Mouse (Mus musculus) forebrain, embryonic 15.5 days (tissue): ENCODE data around the gene Prrg2. TPM values are rescaled to one million over a fixed set of nuclear protein-coding genes. Genes with fewer than 3 reads are reported as not detected.

Experiments used
- ATAC-seq: fragments of 200-750 bp; cut with Nextera tagmentation; replicated peaks from 2 replicates; pipeline ENCODE4 v1.8.0; 2017; ENCODE audit warnings: mild to moderate bottlenecking, moderate TSS enrichment, moderate library complexity
- H3K27ac ChIP-seq: fragments of 300-500 bp; sonication (generic); replicated peaks from 2 replicates; pipeline ENCODE4 v1.5.1; 2015; ENCODE audit warnings: mild to moderate bottlenecking, inconsistent platforms
- H3K27me3 ChIP-seq: fragments of 300-500 bp; sonication (generic); 2 replicates; pipeline ENCODE4 v1.6.1; 2015; ENCODE audit warnings: inconsistent platforms
- H3K36me3 ChIP-seq: fragments of 300-500 bp; sonication (generic); 2 replicates; pipeline ENCODE4 v1.6.1; 2015; ENCODE audit warnings: mild to moderate bottlenecking, inconsistent platforms
- H3K4me1 ChIP-seq: fragments of 300-500 bp; sonication (generic); 2 replicates; pipeline ENCODE4 v1.6.1; 2015; ENCODE audit warnings: inconsistent platforms
- H3K4me2 ChIP-seq: fragments of 300-500 bp; sonication (generic); replicated peaks from 2 replicates; pipeline ENCODE4 v1.6.1; 2015; ENCODE audit warnings: mild to moderate bottlenecking, inconsistent platforms
- H3K4me3 ChIP-seq: fragments of 300-500 bp; sonication (generic); 2 replicates; pipeline ENCODE4 v1.5.1; 2015; ENCODE audit warnings: mild to moderate bottlenecking, inconsistent platforms
- H3K9ac ChIP-seq: fragments of 300-500 bp; sonication (generic); replicated peaks from 2 replicates; pipeline ENCODE4 v1.6.1; 2015; ENCODE audit warnings: mild to moderate bottlenecking, inconsistent platforms
- H3K9me3 ChIP-seq: fragments of 300-500 bp; sonication (generic); 2 replicates; pipeline ENCODE4 v1.6.1; 2016; ENCODE audit warnings: inconsistent platforms
- WGBS: fragments of 180-500 bp; shearing (Covaris S2); methylation state at CpG from one replicate; pipeline ENCODE4 v1.1.7; 2015; ENCODE audit warnings: mixed read lengths; 5-methylcytosine and 5-hydroxymethylcytosine counted together
- polyA plus RNA-seq: library from polyadenylated mRNA; unstranded; fragments of >200 nt; fragmentation: Nextera tagmentation; extraction: Ambion mirVana; gene quantifications from 2 replicates; pipeline ENCODE4 v1.2.1, GENCODE M21; 2015

Gene Prrg2
- polyA plus RNA-seq, 1 experiment from 2014 or later = 12.6 TPM

DNA sequence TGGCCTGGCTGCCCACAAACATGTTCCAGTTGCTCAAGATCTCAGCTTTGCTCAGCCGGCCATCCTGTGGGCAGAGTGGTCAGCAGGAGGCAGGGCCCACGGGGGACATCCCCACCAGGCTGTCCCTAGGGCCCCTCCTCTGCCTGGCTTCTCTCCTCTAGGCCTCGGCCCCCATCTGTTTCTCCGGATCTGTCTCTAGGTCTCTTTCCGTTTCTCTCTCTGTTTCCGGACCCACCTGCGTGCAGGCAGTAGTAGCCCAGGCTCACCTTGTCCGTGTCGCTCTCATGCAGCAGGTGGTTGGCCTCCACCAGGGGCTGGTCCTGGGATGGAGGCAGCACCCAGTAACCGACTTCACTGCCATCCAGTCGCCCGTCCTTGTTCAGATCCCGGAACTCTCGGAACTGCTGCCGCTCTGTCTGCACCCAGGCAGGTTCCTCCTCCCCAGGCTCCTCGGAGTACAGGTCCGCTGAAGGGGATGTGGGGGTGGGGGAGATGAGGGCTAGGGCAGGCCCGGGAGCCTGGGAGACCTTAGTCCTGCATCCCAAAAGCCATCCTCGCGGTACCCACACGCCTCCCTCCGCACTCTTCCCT lies 20.9 kb upstream of the Prrg2 start:
- ATAC-seq = no peak
- Histone ChIP-seq H3K4me2 (no peak overlapping the region), H3K9me3 (no peaks in the 10 kb centered on the region), H3K4me1 (peaks cover 2% of the 10 kb centered on the region; the same call in 1 of the 2 replicates), H3K27ac (no peak overlapping the region), H3K9ac (no peak overlapping the region), H3K27me3 (no peaks in the 10 kb centered on the region), H3K36me3 (peaks cover 8% of the 10 kb centered on the region; the same call in 1 of the 2 replicates), H3K4me3 (no peak overlapping the region)
- 82% methylated on average over 22 of the region's 22 CpGs for WGBS

DNA sequence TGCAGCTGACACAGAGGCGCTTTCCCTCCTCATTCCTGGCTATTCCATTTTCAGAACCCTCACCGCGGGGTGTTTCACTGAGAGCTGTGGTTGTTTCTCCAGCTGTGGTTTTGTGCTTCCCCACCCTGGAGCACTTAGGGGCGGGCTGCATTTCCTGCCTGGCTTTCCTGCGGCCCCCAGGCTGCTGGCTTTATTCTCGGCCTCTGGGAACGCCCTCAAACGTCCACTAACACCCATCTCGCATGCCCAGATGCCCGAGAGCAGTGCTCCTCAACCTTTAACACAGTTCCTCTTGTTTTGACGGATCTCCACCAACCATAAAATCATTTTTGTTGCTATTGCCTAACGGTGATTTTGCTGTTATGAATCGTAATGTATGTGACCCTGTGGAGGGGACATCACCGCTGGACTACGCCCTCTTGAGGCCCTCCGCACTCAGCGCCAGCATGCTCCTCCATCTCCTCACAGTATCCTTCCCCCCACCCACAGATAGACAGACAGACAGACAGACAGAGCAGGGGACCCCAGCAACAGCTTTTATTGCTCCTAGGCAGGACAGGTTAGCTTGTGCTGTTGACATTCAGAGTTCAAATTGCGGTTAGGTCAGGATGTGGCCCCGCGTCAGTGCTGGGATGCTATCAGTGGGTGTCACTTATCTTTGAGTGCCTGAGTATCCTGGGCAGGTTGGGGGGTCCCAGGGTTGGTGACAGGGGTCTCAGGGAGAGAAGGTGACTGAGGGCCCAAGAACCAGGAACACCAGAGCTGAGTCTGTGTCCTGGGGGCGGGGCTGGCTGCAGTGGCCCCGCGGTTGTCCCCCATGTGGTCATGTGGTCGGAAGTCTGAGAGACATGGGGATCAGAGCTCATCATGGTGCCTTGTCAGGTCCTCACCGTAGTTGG lies 20.2 kb upstream of the Prrg2 start:
- WGBS = 76% methylated on average over 25 of the region's 25 CpGs
- Histone ChIP-seq H3K36me3 (peaks cover 11% of the 10 kb centered on the region), H3K4me2 (no peak overlapping the region), H3K9me3 (no peaks in the 10 kb centered on the region), H3K4me3 (no peak overlapping the region), H3K27ac (no peak overlapping the region), H3K9ac (no peak overlapping the region), H3K27me3 (no peaks in the 10 kb centered on the region), H3K4me1 (peaks cover 2% of the 10 kb centered on the region; the same call in 1 of the 2 replicates)
- ATAC-seq = no peak

DNA sequence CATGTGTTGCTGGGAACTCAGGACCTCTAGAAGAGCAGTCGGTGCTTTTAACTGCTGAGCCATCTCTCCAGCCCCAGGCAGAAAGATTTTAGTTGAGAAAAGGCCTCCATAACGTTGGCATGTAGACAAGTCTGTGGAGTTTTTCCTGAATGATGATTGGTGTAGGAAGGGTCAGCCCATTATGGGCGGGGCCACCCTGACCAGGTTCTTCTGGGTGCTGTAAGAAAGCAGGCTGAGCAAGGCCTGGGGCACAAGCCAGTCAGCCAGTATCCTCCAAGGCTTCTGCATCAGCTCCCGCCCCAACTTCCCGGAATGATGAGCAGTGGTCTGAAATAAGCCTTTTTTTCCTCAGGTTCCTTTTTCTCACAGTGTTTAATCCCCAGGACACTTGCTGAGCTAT lies 18.5 kb upstream of the Prrg2 start:
- H3K36me3 ChIP-seq = peaks cover 19% of the 10 kb centered on the region
- no peaks in the 10 kb centered on the region for H3K9me3 ChIP-seq
- no peak for ATAC-seq
- H3K4me3 ChIP-seq = no peak overlapping the region
- 42% methylated on average over 5 of the region's 5 CpGs for WGBS
- no peak overlapping the region for H3K27ac ChIP-seq
- no peaks in the 10 kb centered on the region for H3K27me3 ChIP-seq
- no peak overlapping the region for H3K4me2 ChIP-seq
- no peak overlapping the region for H3K9ac ChIP-seq
- H3K4me1 ChIP-seq = peaks cover 2% of the 10 kb centered on the region; the same call in 1 of the 2 replicates

DNA sequence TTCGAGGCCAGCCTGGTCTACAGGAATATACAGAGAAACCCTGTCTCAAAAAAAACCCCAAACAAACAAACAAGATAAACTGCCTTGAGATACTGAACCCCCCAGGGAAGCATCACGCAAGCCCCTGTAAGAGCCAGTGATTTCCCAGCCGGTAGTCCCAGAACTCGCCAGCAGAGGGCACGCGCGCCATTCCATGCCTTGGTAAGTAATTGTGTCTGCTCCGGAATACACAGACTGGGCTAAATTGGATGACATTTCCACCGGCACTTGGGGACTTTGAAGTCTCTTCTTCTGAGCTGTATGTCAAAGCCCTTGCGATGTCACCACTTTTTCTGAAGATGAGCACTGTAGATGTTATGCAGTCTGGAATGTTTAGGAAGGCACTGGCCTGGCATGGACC lies 17.4 kb upstream of the Prrg2 start:
- no peak overlapping the region for H3K4me2 ChIP-seq
- H3K36me3 ChIP-seq = peaks cover 24% of the 10 kb centered on the region
- no peaks in the 10 kb centered on the region for H3K27me3 ChIP-seq
- peaks cover 2% of the 10 kb centered on the region; the same call in 1 of the 2 replicates for H3K4me1 ChIP-seq
- ATAC-seq = peak; percentile 63
- no peaks in the 10 kb centered on the region for H3K9me3 ChIP-seq
- H3K4me3 ChIP-seq = no peak overlapping the region
- WGBS = 1% methylated on average over 10 of the region's 10 CpGs
- no peak overlapping the region; the same call in 1 of the 2 replicates for H3K27ac ChIP-seq
- H3K9ac ChIP-seq = no peak overlapping the region

DNA sequence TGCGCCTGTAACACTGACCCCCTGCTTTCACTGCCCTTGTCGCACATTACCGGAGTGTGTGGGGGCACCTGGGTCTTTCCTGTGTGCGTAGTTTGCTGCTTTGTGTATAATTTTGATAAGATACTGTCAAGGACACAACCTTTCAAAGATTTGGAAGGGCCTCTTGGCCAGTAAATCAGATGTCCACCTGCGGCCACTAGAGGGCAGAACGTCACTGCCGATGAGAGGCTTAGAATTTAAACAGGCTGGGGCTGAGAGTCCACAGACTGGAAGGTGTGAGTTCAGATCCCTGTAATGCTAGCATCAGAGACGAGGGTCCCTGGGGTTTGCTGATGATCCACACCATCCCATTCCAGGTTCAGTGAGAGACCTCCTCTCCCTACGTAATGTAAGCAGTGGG lies 16.0 kb upstream of the Prrg2 start:
- H3K4me2 ChIP-seq = no peak overlapping the region
- no peak overlapping the region for H3K4me3 ChIP-seq
- no peaks in the 10 kb centered on the region for H3K27me3 ChIP-seq
- 41% methylated on average over 9 of the region's 9 CpGs for WGBS
- peaks cover 2% of the 10 kb centered on the region; the same call in 1 of the 2 replicates for H3K4me1 ChIP-seq
- no peaks in the 10 kb centered on the region for H3K9me3 ChIP-seq
- H3K9ac ChIP-seq = no peak overlapping the region
- H3K36me3 ChIP-seq = peaks cover 25% of the 10 kb centered on the region
- H3K27ac ChIP-seq = no peak overlapping the region
- no peak for ATAC-seq

DNA sequence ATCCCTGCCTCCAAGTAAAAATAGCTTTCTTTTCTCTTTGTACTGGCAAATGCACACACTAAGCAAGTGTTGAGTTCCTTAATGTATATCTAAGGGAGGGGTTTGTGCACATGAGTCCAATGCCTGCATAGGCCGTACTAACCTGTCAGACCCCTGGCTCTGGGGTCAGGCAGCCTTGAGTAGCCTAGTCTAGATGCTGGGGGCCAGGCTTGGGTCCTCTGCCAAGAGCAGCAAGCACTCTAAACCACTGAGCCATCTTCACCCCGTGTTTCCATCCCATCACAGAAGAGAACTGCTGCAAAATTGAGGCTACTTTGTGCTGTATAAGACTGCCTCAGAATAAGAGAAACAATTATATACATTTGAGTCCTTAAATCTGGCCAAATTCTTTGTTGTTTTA lies 15.4 kb upstream of the Prrg2 start:
- Histone ChIP-seq H3K27ac (no peak overlapping the region), H3K4me3 (no peak overlapping the region), H3K9me3 (no peaks in the 10 kb centered on the region), H3K4me1 (peaks cover 2% of the 10 kb centered on the region; the same call in 1 of the 2 replicates), H3K9ac (no peak overlapping the region), H3K27me3 (no peaks in the 10 kb centered on the region), H3K4me2 (no peak overlapping the region), H3K36me3 (peaks cover 22% of the 10 kb centered on the region)
- no peak for ATAC-seq
- WGBS = 89% methylated on average over 2 of the region's 2 CpGs

DNA sequence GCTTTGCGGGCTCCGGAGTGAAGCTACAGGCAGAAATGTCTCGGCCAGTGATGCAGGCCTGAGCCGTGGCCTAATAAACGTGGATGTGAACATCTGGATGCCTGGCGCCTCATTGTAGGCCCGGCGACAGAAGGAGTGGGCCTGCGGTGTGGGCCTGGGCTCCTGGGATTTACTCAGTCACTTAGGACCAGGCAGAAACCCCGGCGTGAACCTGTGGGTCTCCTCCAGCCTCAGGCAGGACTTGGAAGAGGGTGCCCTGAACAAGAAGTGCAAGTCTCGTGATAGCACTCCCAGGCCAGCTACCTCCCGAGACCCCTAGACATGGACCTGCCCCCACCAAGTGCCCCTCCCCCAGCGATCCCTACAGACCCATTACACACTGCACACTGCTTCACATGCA lies 14.8 kb upstream of the Prrg2 start:
- Histone ChIP-seq H3K27ac (no peak overlapping the region), H3K9me3 (no peaks in the 10 kb centered on the region), H3K4me2 (no peak overlapping the region), H3K36me3 (peaks cover 22% of the 10 kb centered on the region), H3K4me3 (no peak overlapping the region), H3K9ac (no peak overlapping the region), H3K27me3 (no peaks in the 10 kb centered on the region), H3K4me1 (peaks cover 2% of the 10 kb centered on the region; the same call in 1 of the 2 replicates)
- no peak for ATAC-seq
- WGBS = 91% methylated on average over 14 of the region's 14 CpGs

DNA sequence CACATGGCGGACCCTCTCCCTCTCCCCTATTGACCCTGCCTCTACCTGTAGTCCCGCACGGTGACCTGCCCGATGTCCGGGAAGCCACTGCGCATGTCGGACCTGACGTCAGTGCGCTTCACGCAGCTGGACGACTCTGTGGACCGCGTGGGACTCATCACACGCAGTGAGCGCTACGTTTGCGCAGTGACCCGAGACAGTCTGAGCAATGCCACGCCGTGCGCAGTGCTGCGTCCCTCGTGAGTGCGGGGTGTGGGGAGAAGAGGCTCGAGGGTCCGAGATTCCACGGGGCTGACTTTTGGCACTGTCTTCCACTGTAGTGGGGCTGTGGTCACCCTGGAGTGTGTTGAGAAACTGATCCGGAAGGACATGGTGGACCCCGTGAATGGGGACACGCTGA lies 14.0 kb upstream of the Prrg2 start:
- no peaks in the 10 kb centered on the region for H3K9me3 ChIP-seq
- H3K27ac ChIP-seq = no peak overlapping the region
- H3K9ac ChIP-seq = no peak overlapping the region
- WGBS = 89% methylated on average over 30 of the region's 30 CpGs
- H3K36me3 ChIP-seq = peaks cover 22% of the 10 kb centered on the region
- no peak for ATAC-seq
- no peak overlapping the region for H3K4me2 ChIP-seq
- H3K27me3 ChIP-seq = no peaks in the 10 kb centered on the region
- H3K4me3 ChIP-seq = no peak overlapping the region
- peaks cover 2% of the 10 kb centered on the region; the same call in 1 of the 2 replicates for H3K4me1 ChIP-seq

DNA sequence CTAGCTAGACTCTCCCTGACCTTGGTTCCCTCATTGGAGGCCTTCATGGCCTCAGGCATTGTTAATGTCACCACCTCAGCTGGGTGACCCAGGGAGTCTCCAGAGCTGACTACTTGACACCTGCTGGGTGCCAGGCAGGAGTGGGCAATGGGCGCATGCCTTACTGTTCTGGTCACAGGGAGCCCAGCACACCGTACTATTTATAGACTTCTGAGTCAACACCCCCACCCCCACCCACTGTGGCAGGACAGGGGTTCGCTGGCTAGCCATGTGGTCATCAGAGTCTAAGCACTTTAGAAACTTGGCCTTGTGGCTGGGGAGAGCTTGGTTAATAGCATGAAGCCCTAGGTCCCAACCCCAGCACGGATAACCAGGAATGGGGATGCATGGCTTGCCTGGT lies 12.9 kb upstream of the Prrg2 start:
- Histone ChIP-seq H3K9ac (no peak overlapping the region), H3K4me1 (peaks cover 2% of the 10 kb centered on the region; the same call in 1 of the 2 replicates), H3K36me3 (peaks cover 22% of the 10 kb centered on the region), H3K4me3 (no peak overlapping the region), H3K27me3 (no peaks in the 10 kb centered on the region), H3K9me3 (no peaks in the 10 kb centered on the region), H3K27ac (no peak overlapping the region), H3K4me2 (no peak overlapping the region)
- ATAC-seq = no peak
- WGBS = 91% methylated on average over 4 of the region's 4 CpGs

DNA sequence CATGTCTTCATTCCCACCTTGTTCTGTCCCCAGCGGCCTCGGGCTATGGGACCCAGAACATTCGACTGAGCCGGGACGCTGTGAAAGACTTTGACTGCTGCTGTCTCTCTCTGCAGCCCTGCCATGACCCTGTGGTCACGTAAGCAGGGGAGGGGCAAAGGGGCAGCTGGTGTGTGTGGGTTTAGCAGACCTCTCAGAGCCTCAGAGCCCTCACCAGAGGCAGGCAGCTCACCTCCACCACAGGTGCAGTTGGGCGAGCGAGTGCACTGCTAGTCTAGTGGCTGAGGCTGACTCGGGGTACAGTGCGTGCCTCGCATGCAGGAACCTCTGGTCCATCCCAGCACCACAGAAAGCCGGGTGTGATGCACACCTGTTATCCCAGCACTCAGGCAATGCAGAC lies 11.5 kb upstream of the Prrg2 start:
- no peak for ATAC-seq
- Histone ChIP-seq H3K27me3 (no peaks in the 10 kb centered on the region), H3K27ac (no peak overlapping the region), H3K4me2 (no peak overlapping the region), H3K9ac (no peak overlapping the region), H3K9me3 (no peaks in the 10 kb centered on the region), H3K4me3 (no peak overlapping the region), H3K36me3 (peaks cover 22% of the 10 kb centered on the region), H3K4me1 (no peaks in the 10 kb centered on the region)
- 92% methylated on average over 12 of the region's 12 CpGs for WGBS

DNA sequence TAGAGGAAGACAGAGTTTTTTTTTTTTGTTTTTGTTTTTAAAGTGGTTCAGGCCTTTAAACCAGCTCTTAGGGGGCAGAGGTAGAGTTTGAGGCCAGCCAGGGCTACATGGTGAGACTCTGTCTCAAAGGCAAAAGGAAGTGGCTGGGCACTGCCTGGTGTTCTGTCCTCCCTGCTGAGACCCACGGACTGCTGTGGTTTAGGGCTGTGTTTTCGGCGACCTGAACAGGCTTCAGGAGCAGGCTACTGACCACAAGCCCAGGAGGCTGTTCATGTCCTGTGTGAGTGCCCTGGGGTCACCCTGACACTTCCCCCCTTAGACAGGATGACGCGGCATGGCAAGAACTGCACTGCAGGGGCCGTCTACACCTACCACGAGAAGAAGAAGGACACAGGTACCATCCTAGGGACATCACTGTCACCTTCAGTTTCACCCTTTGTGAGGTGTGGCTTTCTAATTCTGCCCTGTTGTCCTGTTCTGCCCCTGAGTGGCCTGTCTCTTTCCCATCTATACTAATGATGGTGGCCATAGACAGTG lies 10.8 kb upstream of the Prrg2 start:
- H3K36me3 ChIP-seq = peaks cover 22% of the 10 kb centered on the region
- 82% methylated on average over 7 of the region's 7 CpGs for WGBS
- no peak overlapping the region for H3K9ac ChIP-seq
- H3K9me3 ChIP-seq = no peaks in the 10 kb centered on the region
- no peak overlapping the region for H3K4me3 ChIP-seq
- no peaks in the 10 kb centered on the region for H3K27me3 ChIP-seq
- no peak overlapping the region for H3K4me2 ChIP-seq
- no peak for ATAC-seq
- H3K4me1 ChIP-seq = no peaks in the 10 kb centered on the region
- no peak overlapping the region for H3K27ac ChIP-seq

DNA sequence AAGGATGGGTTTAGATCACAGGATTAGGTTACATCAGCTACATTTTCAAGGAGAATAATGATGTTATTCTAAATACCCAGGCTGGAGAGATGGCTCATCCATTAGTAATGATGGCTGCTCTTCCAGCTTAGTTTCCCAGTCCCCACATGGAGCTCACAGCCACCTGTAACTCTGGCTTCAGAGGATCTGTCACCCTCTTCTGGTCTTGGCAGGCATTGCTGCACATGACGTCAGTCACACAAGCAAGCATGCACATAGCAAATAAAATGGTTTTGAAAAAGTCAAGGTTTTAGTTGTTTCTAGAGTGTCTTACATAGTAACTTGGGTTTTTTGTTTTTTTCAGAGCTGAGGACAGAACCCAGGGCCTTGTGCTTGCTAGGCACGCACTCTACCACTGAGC lies 9.8 kb upstream of the Prrg2 start:
- no peaks in the 10 kb centered on the region for H3K27me3 ChIP-seq
- 66% methylated on average over 2 of the region's 2 CpGs for WGBS
- peaks cover 18% of the 10 kb centered on the region for H3K36me3 ChIP-seq
- no peaks in the 10 kb centered on the region for H3K4me1 ChIP-seq
- no peak overlapping the region for H3K9ac ChIP-seq
- no peak for ATAC-seq
- no peaks in the 10 kb centered on the region for H3K9me3 ChIP-seq
- H3K27ac ChIP-seq = no peak overlapping the region
- no peak overlapping the region for H3K4me2 ChIP-seq
- H3K4me3 ChIP-seq = no peak overlapping the region
